Mouse (Mus musculus) cortical plate, adult 2 months (tissue): ENCODE measurements around the gene Rgs4.

Experiments
- CTCF ChIP-seq: fragments of 200-500 bp; IDR thresholded peaks from 2 replicates; pipeline ENCODE4 v1.5.1; 2011; ENCODE audit warnings: mild to moderate bottlenecking, control low read depth, low read length; ENCODE audit not compliant: insufficient read depth; ENCODE audit errors: extremely low read depth
- POLR2A ChIP-seq: fragments of 200-500 bp; IDR thresholded peaks from 2 replicates; pipeline ENCODE4 v1.6.1; 2011; ENCODE audit warnings: mild to moderate bottlenecking, low read length, control low read depth; ENCODE audit not compliant: insufficient read depth; ENCODE audit errors: extremely low read depth

DNA sequence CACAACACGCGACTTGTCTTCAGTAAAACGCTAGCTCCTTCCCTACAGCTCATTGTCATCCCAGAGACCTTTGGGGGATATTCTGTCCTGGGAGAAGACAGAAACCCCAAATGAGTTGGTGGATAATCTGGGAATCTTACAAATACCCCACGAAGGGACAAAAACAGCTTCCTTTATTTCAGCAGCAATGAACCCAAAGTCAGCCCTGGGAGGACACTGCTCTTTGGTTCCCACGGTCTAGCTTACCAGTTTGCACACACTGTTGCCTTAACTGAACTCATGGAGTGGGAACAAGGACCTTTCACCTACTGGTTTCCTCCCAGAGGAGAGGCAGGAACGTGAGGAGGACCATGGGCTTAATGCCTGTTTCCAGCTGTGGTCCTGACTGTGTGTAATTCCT is 10.2 kb downstream of the Rgs4 start:
- TF ChIP-seq CTCF (no peak), POLR2A (no peak)
